Mouse (Mus musculus): Measurements from ENCODE around the gene Gm45844.
"Not testable (repeated sequence)": the region's sequence is repeated elsewhere in the genome, so short reads cannot be mapped to it uniquely, and the experiment has no call there.

The Gm45844 gene

DNA sequence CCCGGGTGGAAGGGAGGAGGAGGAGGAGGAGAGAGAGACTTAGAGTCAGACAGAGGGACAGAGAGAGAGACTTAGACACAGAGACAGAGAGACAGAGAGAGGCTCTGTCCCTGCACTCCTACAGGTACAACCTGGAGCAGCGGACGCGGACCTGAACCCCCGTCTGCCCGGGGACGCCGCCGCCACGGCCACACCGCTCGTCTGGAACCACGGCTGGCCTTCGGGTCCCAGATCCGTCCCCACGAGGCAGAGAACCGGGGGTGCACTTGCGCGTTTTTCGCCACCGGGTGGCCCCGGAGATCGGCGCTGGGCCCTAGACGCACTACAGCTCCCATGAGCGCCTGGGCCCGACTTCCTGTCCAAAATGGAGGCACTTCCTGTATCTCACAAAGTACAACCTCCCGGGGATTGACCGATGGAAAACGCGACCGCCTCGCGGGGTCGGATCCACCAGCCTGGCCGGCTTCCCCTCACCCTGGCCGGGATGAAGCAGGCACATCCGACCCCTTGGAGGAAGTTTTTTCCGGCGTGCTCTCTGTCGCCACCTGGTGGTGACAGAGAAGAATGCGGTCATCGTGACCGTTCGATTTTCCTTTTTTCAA is at the start of gene Gm45844:
Gm45844 (minus strand) TSS at position 324 of the 602 bp plus-strand sequence.
- DNase-seq (ENCODE audit: low read depth, low spot score), result peak; percentile 74

DNA sequence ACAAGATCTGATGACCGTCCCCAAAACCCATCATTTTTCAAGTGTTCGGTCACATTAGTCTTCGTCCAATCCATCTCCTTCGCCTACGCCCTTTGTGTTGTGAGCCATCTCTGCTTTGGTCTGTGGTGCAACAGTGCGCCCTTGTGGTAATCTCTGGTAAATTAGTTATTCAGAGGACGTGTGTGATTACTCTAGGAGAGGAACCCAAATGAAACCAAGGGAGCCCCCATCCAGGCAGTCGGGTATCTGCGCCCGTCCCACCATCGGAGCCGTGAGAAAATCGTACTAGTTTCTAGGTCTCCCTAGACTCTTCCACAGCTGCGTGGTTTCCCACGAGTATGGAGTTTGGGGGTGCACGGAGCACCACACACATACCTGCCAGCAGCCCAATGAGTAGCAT is 17.5 kb upstream of the Gm45844 start:
- DNase-seq (ENCODE audit: low read depth, low spot score), result peak; percentile 66

DNA sequence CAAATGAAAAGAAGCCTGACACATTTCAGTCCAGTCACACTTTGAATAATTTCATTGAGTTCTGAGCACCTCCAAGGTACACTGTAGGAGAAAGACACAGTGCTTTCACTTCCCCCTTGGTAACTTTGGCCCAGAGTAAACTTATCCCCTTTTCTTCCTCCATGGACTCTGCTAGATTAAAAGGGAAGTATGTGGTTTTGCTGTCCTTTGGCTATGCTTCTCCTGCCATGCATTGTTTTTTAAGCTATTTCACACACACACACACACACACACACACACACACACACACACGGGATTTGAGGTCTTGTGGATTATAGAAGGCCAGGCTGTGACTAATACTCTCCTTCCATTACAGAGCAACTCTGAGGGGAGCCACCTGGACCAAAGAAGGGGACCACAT is 3.3 kb upstream of the Gm45844 start:
- DNase-seq (ENCODE audit: low read depth, low spot score), result no peak

DNA sequence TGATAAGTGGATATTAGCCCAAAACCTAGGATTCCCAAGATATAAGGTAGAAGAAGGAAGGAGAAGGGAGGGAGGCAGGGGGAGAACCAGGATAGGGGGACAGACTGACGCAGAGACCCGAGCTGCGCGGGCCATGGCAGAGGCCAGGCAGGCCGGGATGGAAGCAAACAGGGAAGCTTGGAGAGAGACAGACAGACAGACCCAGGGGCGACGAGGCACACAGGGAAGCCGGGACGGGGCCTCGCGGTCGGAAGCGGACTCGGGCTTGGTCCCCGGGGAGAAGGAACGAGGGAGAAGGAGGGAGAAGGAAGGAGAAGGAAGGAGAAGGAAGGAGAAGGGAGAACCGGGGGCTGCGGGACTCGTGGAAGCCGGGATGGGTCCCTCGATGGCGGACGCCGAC is 533 bp downstream of the Gm45844 start:
- DNase-seq (ENCODE audit: low read depth, low spot score), result peak; percentile 16

DNA sequence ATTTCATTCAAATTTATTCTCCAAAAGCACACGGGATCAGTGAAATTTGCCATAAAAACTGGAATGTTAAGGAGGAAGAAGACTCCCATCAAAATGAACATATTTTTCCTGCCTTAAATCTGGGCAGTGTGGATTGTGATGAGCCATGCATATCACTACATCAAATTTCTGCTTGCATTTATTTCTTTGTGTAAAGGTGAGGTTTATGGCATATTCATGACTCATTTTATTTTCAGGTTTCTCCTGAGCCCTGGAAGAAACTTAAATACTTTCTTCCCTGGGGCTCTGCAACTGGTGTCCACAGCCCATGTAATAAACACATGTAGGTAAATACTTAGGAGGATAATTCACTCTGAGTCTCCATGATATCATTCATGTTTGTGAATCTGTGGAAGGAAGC is 30.9 kb downstream of the Gm45844 start, which contains the start of gene Vmn2r29:
Vmn2r29 (minus strand) TSS at position 101 of the 400 bp plus-strand sequence.
- DNase-seq (ENCODE audit: low read depth, low spot score), result not testable (repeated sequence)

DNA sequence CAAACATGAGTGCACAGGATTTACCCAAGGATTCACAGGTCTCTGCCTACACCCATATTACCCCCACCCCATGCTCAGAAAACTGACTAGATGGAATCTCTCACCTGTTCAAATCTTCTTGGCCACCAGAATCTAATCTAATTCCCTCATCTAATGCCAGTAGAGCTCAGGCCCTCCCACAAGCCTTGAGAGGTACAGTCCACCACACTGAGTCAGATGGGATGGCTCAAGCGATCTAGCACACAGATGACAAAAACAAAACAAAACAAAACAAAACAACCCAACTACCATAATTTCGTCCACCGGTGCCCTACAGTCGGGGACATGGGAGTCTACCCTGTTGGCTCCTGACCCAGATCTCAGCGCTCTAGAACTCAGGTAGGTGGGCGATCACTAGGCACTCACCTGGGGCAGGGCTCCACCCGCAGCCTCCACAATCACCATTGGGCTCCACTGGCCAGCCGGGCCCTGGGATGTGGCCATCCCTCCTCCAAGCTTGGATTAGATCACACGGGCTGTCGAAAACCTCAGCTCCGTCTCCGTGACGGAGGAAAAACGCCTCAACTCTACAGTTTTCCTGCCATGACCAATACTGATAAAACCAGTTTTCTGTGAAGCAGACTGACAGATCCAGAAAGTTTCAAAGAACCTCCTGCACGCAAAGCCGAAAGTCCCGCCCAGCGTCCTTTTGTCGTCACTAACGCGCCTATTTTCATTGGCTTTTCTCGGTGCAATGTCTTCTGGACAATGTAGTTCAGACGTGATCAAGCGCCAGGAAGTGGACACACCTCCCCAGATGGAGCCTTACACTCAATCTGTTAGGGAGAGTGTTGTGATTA is 68.6 kb downstream of the Gm45844 start, which contains the start of gene Zfp772:
Zfp772 (minus strand) TSS at position 686 of the 839 bp plus-strand sequence.
- DNase-seq (ENCODE audit: low read depth, low spot score), result peak; percentile 21

DNA sequence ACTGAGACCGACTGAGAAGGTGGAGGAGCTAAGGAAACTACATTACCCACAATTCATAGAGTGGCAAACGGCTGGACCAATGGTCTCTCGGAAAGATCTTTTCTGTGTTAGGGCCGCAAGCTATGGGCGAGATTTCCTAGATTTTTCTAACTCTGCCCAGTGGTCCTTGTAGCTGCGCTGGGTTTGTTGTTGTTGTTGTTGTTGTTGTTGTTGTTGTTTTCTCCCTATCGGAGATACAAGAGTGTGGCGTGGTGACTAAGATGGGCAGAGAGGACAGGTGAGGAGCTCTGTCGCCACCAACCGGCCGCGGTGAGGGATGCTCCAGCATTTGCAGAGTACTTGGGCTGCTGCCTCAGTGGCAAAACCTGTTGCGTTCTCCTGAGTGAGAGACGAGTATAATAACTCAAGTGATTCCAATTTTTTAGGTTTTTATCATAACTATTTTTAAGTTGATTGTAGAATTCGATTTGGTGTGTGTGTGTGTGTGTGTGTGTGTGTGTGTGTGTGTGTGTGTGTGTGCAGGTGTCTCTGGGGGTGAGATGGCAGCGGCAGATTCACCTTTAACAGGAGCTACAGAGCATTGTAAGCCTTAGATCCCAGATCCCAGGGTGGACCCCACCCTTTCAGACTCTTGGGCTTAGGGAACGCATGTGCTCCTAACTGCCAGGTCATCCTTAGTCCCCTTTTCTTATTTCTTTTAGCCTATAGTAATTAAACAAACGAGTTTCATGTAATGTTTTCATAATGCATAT is 89.7 kb downstream of the Gm45844 start:
- DNase-seq (ENCODE audit: low read depth, low spot score), result peak; percentile 80

DNA sequence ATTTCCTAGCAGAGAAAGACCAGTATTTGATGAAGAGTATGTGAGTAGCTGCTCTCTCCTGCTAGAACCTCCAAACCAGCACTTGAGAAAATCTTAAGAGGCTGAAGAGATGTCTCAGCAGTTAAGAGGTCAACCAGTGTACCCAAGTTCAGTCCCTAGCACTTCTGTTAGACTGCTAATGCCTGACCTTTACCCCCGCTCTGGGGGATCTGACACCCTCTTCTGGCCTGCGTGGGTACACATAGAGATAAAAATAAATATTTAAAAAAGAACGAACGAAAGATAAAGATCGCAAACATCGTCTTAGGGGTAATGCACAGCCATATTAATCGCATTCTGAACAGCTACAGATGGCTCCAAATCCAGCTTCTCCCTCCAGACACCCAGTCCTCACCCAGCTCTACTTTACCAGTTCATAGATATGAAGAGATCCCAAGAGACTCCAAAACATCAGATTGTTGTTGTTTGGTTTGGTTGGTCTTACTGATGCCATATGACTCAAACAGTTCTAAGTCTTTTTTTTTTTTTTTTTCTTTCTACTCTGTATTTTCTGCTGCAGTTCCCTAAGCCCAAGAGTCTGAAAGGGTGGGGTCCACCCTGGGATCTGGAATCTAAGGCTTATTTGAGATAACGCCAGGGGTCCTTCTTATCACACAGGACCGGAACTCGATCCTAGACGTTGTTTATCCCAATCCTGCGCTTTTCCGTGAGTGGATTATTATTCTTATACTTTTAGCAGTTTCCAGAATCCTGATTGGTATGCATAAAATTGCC is 90.5 kb downstream of the Gm45844 start:
- DNase-seq (ENCODE audit: low read depth, low spot score), result no peak

DNA sequence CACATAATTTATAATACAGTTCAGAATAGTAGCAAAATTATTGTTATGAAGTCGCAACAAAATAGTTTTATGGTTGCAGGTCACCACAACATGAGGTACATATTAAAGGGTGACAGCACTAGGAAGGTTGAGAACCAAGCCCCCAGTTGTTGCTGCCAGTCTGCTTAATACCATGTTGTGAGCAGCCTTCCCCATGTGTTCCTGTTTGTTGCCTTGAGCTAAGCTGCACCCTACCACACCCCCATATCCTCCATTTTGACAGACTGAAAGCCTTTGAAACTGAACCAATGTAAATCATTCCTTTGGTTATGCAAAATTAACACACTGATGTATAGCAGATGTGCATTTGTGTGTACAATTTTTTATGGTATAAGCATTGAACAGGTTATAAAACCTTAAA is 92.2 kb downstream of the Gm45844 start:
- DNase-seq (ENCODE audit: low read depth, low spot score), result no peak

DNA sequence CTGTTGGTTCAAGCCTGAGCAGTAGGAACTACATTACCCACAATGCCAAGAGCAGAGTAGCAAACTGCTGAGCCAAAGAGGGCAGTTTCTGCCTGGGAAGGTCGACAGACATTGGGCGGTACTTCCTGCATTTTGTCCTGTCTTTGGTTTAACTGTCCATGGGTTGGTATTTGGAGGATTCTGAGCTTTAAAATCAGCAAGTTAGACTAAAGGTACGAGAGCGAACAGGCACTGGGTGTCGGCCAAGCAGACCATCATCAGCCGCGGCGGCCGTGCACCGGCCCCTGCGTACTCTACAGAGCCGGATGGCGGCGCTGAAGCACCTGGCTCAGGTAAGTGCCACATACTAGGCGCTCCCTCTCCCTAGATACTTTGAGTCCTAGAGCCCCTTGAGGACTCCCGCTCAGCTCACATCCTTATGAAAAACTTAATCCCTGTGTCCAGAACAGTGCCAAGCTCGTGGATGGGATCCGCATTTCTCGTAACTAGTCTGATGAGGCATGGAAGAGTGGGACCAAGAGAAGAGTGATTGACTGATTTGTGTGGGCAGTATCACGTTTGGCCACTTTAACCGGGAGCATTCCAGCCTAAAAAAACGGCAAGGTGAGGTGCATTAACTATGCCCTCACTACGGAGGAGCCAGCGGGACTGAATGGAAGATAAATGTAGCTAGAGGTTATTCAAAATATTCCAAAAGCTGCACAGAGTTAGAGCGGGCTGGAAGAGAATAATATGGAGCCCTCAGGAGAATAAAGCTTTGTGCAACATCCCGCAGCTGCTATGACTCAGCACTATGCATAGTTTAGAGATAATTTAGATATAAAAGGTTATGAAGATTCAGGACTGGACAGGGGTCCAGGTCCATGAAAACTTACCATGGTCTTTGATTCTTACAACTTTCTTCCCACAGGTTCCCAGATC is 106.6 kb downstream of the Gm45844 start, which contains the start of gene Zfp418:
Zfp418 (plus strand) TSS at position 104 of the 921 bp plus-strand sequence.
- peak; percentile 81 for DNase-seq (ENCODE audit: low read depth, low spot score)

Data from ES-CJ7 (cell line).